Mouse (Mus musculus) thymus, postnatal 14 days (tissue): ENCODE measurements around the gene Capn11.

Experiments used
- DNase-seq: peaks from one replicate; pipeline ENCODE4 v3.0.0; 2021

Capn11 gene

DNA sequence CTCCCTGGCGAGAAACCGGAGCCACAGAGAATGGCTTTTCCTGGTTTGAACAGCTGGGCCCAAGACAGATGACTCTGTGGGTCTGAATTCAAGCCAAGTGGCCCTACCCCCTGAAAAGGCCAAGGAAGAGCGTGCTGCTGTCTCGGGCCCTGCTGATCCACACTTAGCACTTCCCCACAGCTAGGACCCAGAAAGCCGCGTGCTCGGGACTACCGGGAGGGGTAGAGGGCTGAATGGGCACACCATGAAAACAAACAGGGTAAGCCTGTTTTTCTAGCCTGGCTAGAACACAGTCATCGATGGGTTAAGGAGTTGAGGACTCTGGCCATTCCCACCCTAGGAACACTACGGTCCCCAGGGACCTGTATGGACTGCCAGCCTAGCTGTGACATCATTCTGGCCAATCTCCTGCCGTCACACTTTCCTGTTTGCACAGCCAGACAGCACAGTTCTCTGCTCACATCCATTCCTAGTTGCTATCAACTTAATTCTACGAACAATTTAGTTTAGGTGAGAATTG lies 78.1 kb downstream of the Capn11 start:
- no peak for DNase-seq
